Mouse (Mus musculus): Measurements from ENCODE around the gene Tlx3.

Tlx3 gene

GRCm38 (mm10) chr11:33197133-33197514 lies 6.3 kb downstream of the Tlx3 start:
- DNase-seq, result peak in 1 of 2 experiments; percentile 35

GRCm38 (mm10) chr11:33196447-33197132 lies 6.8 kb downstream of the Tlx3 start:
- peak; percentile 45 to 58 for DNase-seq

DNA sequence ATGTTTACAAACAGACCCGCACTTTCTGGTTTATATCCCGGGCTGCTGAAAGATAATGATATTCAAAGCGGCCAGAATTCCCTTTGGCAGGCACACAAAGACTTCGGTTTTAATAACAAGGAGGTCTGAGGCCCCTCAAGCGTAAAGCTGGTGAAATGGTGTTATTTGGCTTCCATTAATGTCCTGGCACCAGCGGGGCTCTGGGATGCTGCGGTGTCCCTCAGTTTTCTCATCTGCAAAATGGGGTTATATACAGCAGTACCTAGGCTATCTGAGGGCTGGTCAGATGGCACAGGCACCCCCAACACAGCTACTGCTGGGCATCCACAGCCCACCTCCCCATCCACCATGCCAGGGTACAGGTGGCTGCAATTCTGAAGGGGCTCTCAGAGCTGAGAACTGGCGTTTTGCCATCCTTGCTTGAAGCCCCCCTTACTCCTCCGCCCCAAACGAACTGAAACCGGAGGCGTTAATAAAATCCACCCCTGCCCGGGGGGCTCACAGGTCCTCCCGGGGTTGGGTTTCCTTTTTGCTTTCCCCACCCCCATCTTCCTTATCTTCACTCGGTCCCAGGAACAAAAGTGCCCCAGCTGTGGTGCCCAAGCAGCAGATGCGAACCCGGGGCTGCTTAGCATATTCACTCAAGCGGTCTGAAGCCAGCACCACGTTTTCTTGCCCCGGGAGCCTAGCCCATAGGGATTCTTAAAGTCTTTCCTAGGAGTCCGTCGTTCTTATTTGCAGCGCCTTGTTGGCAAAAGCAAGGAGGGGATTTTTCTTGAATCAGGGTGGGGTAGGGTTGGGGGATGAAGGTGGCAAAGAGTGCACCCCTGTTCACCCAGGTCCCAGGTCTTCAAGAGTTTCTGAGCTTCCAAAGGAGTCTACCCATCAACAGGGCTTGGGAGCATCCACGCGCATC lies 7.6 kb downstream of the Tlx3 start:
- peak in 1 of 2 experiments; percentile 28 for DNase-seq

DNA sequence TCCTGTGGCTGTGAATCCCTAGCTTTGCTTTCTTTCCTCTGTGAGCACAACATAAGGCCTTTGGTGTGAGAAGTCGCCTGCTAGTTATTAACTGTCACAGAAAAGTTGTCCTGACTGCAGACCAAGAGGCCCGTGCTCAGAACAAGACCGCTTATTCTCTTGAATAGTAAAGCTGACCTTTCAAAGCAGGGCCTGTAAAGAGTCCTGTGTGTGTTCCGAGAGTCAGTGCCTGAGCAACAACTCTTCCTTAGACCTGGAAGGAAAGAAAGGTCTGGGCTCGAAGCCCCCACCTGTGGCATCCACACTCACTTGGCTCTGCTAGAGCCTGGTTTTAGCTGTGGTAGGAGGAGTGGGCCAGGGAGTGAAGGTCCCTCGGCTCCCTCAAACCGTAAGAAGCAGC lies 8.3 kb downstream of the Tlx3 start:
- DNase-seq, result no peak

GRCm38 (mm10) chr11:33193695-33194094 lies 9.7 kb downstream of the Tlx3 start:
- no peak for DNase-seq

DNA sequence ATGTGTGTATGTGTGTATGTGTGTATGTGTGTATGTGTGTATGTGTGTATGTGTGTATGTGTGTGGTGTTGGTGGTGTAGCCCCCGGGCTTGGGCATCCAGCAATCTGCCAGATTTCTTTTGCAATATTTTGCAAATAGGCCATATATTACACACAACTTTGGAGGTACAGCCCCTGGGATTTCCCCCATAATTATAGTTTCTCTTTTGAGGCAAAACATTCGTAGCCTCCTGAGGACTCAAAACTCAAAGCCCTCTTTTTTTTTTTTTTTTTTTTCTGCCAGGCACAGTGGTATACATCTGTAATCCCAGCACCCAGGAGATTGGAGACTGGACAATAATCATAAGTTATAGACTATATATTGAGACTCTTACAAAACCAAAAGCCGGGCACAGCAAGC lies 21.6 kb downstream of the Tlx3 start:
- DNase-seq, result no peak

DNA sequence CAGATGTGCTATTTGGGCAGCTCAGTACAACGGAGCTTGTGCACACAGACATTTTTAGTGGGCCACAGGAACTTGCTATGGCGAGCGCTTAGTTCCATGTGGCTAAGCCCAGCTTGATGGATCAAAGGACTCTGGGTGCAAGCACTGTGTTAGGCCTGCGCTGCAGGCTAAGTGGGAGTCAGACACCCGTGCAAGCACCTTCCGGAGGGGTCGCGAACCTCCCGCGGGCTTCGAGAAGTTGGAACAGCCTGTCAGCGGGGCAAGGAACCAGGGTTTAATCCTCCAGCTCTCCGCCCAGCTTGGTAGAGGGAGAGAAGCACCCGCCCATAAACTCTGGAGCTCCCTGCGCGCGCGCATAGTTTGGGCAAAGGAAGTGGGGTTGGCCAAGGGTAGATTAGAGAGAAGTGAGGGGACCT lies 22.7 kb downstream of the Tlx3 start:
- peak in 1 of 2 experiments; percentile 13 for DNase-seq

DNA sequence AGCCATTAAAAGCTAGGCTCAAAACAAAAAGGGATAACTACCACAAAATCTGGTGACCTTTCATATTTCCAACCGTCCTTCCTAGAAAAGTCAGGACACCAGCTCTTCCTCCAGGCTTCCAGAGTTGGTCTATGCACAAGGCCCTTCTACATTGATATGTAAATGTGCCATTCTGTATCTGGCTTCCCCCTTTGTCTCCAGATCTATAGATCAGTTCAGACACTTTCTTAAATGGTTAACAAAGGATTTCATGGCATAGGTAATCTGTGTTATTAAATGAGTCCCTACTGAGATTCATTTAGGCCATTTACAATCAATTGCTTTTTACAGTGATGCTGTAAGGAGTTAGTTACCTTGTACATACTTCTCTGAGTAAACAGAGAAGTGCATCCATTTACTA lies 23.6 kb downstream of the Tlx3 start:
- no peak for DNase-seq

- DNase-seq, result peak; percentile 65 to 77
Measured at GRCm38 (mm10) chr11:33176525-33177245, 26.7 kb downstream of the Tlx3 start.

DNA sequence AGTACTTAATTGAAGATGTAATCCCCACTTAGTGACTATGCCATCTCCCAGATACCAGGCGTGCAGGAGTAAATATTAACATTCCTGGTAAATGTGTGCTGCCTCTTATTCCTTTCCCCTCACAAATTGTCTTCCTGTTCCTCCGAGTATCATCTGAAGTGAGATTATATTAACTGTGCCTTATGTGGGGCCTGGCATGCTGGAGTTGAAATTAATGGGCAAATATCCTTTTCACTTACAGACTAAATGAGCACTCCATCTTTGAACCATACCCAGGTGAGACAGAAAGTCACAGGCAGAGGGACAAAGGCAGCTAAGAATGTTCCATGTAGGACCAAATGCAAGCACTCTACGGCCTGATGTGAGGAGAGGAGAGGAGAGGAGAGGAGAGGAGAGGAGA lies 27.6 kb downstream of the Tlx3 start:
- DNase-seq, result no peak

GRCm38 (mm10) chr11:33170489-33170888 lies 32.9 kb downstream of the Tlx3 start:
- DNase-seq, result peak; percentile 69 to 80

GRCm38 (mm10) chr11:33162998-33163506 lies 40.3 kb downstream of the Tlx3 start, which contains the start of gene Npm1:
TSS of gene Npm1 (minus strand) at chr11:33163206.
- DNase-seq, result peak; percentile 99 to 100

- peak in 1 of 2 experiments; percentile 67 for DNase-seq
Measured at GRCm38 (mm10) chr11:33162211-33162997, 41.0 kb downstream of the Tlx3 start.

DNA sequence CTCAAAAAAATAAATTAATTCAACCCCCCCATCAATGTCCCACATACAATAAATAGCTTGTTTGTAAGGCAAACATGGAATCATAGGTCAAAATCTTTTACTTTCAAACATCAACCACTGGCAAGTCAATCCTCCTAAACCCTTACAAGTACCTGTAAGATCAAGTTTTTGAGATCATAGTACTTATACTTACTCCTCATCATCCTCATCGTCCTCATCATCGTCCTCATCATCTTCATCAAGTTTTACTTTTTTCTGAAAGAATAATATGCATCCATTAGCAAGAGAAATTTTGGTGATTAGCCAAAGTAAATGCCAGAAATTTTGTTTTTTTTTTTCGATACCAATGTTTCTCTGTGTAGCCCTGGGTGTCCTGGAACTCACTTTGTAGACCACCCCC lies 43.6 kb downstream of the Tlx3 start:
- DNase-seq, result no peak

DNA sequence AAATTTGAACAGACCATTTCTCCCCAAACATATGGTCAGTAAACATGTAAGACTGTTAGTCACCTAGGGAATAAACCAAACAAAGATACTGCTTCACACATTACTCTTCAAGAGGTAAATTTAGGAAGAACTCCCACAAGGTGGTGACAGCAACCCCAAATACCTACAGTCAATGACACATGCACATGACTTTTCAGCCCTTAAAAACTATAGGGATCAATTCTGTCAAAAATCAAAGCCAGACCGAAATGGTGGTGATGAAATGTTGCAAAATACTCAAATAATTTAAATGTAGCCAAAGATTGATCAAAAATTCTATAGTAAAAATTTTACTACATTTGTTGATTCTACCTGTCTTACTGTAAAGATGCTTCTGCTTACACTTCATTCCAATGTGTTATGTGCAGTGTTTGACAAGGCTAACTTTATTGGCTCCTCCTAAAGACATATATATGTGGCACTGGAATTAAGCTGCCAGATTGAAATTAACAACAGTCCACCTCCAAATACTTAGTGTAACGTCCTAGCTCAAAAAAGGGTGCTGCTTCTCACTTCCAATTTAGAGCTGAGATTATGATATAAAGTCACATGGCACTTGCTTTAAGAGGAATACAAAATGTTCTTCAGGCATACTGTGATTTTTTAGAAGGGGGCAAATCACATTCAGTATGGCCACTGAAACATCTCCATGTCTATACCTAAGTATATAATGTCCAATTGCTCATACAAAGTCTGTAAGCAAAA lies 45.8 kb downstream of the Tlx3 start:
- DNase-seq, result no peak

DNA sequence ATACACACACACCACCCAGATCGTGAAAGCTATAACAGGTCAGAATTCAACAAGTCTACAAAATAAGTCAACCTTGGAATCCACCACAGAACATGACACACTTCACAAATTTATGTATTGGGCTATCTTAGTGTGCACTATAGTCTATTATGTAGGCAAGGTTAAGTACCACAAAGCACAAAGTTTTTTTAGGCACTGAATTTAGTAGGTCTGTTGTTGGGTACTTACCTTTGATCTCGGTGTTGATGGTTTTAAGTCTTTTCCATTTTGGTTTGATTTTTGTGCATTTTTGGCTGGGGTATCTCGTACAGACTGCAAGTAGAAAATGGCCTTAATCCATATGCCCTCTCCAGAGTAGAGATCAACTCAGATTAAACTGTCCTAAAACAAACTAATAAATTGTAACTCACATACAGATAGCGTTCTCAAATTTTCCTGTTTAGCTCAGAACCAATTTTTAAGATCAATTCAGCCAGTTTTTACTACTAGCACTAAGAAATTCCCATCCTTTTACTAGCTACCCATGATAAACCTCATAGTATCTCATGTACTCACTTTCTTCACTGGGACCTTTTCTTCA lies 46.9 kb downstream of the Tlx3 start:
- no peak for DNase-seq

DNA sequence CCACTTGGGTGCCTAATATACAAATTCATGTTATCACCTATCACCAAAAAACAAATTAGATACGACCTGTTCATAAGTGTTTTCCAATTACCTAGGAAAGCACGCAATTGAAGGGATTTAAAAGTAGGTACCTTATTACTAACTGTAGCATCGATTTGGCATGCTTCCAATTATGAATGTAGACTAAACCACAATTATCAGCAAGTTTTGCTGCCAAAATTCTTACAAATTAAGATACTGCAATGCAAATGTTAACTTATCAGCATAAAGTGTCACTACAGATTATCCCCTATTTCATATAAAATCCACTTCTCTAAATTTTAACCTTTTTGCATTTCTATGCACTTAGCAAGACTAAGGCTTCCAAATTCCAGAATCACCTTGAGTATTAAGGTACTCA lies 48.9 kb downstream of the Tlx3 start:
- DNase-seq, result no peak

- DNase-seq, result no peak
Measured at GRCm38 (mm10) chr11:33152997-33153396, 50.4 kb downstream of the Tlx3 start.

DNA sequence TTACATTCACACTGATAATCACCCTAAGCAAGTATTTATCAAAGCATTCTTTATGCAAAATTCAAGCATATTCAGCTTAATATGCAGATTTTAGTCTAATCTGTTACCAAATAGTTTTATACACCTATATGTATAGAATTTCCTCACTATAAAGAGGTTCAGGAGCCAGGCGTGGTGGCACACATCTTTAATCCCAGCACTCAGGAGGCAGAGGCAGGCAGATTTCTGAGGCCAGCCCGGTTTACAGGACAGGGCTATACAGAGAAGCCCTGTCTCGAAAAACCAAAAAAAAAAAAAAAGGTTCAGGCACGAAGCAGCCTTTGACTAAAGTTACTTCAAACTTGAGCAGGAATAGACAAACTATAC lies 51.6 kb downstream of the Tlx3 start:
- no peak for DNase-seq

DNA sequence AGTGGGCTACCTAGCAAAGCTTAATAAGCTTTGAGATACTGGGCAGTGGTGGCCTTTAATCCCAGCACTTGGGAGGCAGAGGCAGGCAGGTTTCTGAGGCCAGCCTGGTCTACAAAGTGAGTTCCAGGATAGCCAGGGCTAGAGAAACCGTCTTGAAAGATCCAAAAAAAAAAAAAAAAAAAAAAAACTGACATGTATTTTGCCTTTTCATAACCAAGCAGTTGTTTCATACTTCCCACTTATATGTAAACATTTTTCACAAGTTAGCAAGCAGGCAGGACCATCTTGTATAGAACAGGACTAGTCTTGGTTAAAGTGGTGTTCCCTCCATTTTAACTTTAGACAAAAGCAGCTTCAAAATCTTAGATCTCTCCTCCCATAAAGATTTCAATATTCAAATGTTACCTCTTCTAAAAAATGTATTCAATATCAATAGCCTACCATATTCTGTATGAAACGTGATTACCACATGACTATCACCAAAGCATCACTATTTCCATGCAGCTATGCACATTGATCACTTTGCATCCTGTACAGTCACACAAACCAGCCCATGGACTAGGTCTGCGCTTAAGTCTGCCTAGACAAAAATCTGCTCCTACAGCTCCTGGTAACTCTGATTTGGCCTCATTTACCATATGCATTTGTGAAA lies 52.1 kb downstream of the Tlx3 start:
- DNase-seq, result no peak
